Mouse (Mus musculus) CD4-positive, CD25-positive, alpha-beta regulatory T cell, adult 4 months (primary cell): ENCODE measurements around the gene Krt7. TPM values are rescaled to one million over a fixed set of nuclear protein-coding genes. Genes with fewer than 3 reads are reported as not detected.

Source experiments
- ATAC-seq: one replicate; pipeline ENCODE4 v1.8.0; 2017
- polyA plus RNA-seq, 2 experiments: library from polyadenylated mRNA; unstranded; fragments of 100-300 nt; shearing (Covaris generic); gene quantifications; one replicate each; pipeline ENCODE4 v1.2.1; 2017

Krt7 gene
- polyA plus RNA-seq, 2 experiments from 2014 or later: 0.08 TPM; not detected in 1

GRCm38 (mm10) chr15:101447444-101447843 is 36.6 kb downstream of the Krt7 start, which contains the start of gene Krt88:
Krt88 (plus strand) TSS chr15:101447744.
- no peak for ATAC-seq

- ATAC-seq: no peak
Observed at GRCm38 (mm10) chr15:101453093-101453736, 42.4 kb downstream of the Krt7 start.

GRCm38 (mm10) chr15:101454774-101455173 is 43.9 kb downstream of the Krt7 start:
- no peak for ATAC-seq

GRCm38 (mm10) chr15:101455292-101455691 is 44.4 kb downstream of the Krt7 start:
- ATAC-seq: no peak

GRCm38 (mm10) chr15:101455891-101456290 is 45.0 kb downstream of the Krt7 start:
- no peak for ATAC-seq

- no peak for ATAC-seq
Observed at GRCm38 (mm10) chr15:101458361-101458930, 47.6 kb downstream of the Krt7 start.

- ATAC-seq: no peak
Observed at GRCm38 (mm10) chr15:101459283-101459682, 48.4 kb downstream of the Krt7 start.

- no peak for ATAC-seq
Observed at GRCm38 (mm10) chr15:101463651-101464050, 52.8 kb downstream of the Krt7 start, which contains the start of gene Krt81. Krt81 (minus strand) TSS chr15:101463751.

- no peak for ATAC-seq
Observed at GRCm38 (mm10) chr15:101469093-101469492, 58.2 kb downstream of the Krt7 start.

GRCm38 (mm10) chr15:101472952-101473528 is 62.2 kb downstream of the Krt7 start, which contains the start of gene Krt86:
Krt86 (plus strand) TSS chr15:101473478.
- ATAC-seq: no peak

GRCm38 (mm10) chr15:101479007-101479665 is 68.3 kb downstream of the Krt7 start:
- ATAC-seq: peak; percentile 60

- no peak for ATAC-seq
Observed at GRCm38 (mm10) chr15:101479666-101480060, 68.8 kb downstream of the Krt7 start.

Other genes starting within 250 kb of the Krt7 start
- 1 to 10 TPM; 4.0 to 5.4 TPM for gene Acvr1b, start 237.0 kb upstream of the Krt7 start, polyA plus RNA-seq
- gene Grasp, start 186.9 kb upstream of the Krt7 start, polyA plus RNA-seq: under 1 TPM in 1 of 2 experiments, not detected in 1; 0.47 TPM
- gene Nr4a1, start 156.8 kb upstream of the Krt7 start, polyA plus RNA-seq: 100 to 1,000 TPM in 1 of 2 experiments, 10 to 100 TPM in 1; 57.3 to 120 TPM
- 10 to 100 TPM; 67.8 to 79.0 TPM for gene Atg101, start 126.8 kb upstream of the Krt7 start, polyA plus RNA-seq
- not detected for gene 6030408B16Rik, start 117.8 kb upstream of the Krt7 start, polyA plus RNA-seq
- under 1 TPM in 1 of 2 experiments, not detected in 1; 0.22 TPM for gene Krt80, start 40.9 kb upstream of the Krt7 start, polyA plus RNA-seq
- gene Krt87, start 27.8 kb downstream of the Krt7 start, polyA plus RNA-seq: 1 to 10 TPM in 1 of 2 experiments, under 1 TPM in 1; 0.66 to 1.1 TPM
- gene Krt88, start 36.7 kb downstream of the Krt7 start, polyA plus RNA-seq: not detected
- gene Krt81, start 52.7 kb downstream of the Krt7 start, polyA plus RNA-seq: not detected
- gene Krt86, start 62.4 kb downstream of the Krt7 start, polyA plus RNA-seq: not detected
- gene Krt83, start 80.5 kb downstream of the Krt7 start, polyA plus RNA-seq: 1 to 10 TPM; 3.2 to 7.4 TPM
- gene Gm49425, start 106.2 kb downstream of the Krt7 start, polyA plus RNA-seq: not detected
- not detected for gene Krt84, start 121.8 kb downstream of the Krt7 start, polyA plus RNA-seq
- gene Krt82, start 139.6 kb downstream of the Krt7 start, polyA plus RNA-seq: not detected
- not detected for gene Krt90, start 151.9 kb downstream of the Krt7 start, polyA plus RNA-seq
- not detected for gene Krt75, start 162.9 kb downstream of the Krt7 start, polyA plus RNA-seq
- not detected for gene Gm5414, start 217.1 kb downstream of the Krt7 start, polyA plus RNA-seq
- gene Gm5478, start 236.3 kb downstream of the Krt7 start, polyA plus RNA-seq: not detected